Mouse (Mus musculus) stomach, postnatal 0 days (tissue): ENCODE results near the gene Adgra3.

Experiments used
- CTCF ChIP-seq: IDR thresholded peaks from 2 replicates; pipeline ENCODE4 v1.5.1; 2016; ENCODE audit warnings: antibody characterized with exemption, low read depth, mild to moderate bottlenecking, moderate library complexity
- EP300 ChIP-seq: optimal IDR thresholded peaks from 2 replicates; pipeline ENCODE3; 2016; ENCODE audit warnings: antibody characterized with exemption

- TF ChIP-seq CTCF (no peak), EP300 (no peak)
Measured at GRCm38 (mm10) chr5:50015147-50015697, 43.6 kb downstream of the Adgra3 start.
